Mouse (Mus musculus) right cerebral cortex, postnatal 36 days (tissue): ENCODE measurements around the gene Shisa3.

ENCODE experiments used
- DNase-seq, 2 experiments: peaks; one replicate each; pipeline ENCODE4 v3.0.0; 2022; ENCODE audit warnings: low spot score in 2 of 2, mixed read lengths in 1 of 2

Shisa3 gene

GRCm38 (mm10) chr5:67607804-67608673, at the start of gene Shisa3:
TSS of gene Shisa3 (plus strand) at chr5:67607882.
- DNase-seq = no peak

- no peak for DNase-seq
Observed at GRCm38 (mm10) chr5:67558644-67559043, 49.0 kb upstream of the Shisa3 start.

DNA sequence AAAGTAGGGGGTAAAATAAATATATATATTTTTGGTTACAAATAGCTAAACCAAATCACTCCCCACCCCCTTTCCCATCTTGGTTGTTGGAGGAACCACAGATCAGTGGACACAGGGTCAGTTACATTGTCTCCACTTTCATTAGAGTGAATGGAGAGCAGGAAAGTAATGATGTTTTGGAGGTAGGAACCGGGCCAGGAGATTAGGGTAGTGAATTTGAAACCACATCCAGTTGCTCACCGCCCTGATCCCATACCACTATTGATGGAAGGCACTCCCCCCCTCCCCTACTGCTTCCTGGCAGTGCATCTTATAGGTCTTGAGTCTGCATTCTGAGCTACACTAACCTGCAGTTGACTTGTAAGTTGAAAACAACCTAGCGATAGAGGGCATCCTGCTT, 48.6 kb upstream of the Shisa3 start:
- DNase-seq = no peak

- DNase-seq = no peak
Observed at GRCm38 (mm10) chr5:67572552-67573155, 35.0 kb upstream of the Shisa3 start.

- DNase-seq = no peak
Observed at GRCm38 (mm10) chr5:67574039-67574438, 33.6 kb upstream of the Shisa3 start.

- DNase-seq = no peak
Observed at GRCm38 (mm10) chr5:67575705-67576104, 32.0 kb upstream of the Shisa3 start.

DNA sequence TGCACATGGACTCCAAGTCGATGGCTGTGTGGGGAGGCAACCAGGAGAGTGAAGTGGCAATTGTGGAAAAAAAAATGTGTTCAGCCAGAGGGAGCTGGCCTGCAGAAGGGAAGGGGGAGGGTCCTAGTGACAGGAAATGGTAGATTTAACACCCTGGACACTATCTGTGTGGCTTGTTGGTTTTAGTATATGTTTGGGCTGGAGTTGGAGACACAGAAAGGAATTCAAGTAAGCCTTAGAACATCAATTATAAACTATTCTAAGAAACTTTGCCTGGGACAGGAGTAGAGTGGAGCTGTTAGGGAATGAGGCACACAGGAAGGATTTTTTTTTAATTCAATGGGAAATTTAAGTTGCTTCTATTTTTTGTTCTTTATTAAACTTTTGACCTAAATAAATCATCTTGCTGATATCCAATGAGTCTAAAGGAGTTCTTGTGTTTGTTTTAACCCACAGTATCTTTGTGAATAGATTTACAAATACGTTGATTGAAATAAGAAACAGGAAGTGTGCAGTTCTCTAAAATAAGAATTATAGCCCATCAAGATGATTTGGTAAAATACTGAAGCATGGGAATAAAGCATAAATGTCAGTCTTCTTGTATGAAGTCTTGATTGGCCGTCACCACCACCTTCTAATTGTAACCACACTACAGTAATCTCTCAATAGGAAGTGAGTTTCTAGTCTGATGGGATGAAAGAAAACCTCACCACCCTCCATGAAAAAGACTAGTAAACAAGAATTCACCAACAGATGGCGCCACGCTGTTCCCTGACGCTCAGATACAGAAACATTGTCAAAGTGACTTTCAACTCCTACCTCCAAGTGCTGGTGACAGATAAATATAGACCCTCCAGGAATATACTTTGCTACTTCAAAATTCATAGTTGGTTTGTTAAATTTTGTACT, 27.7 kb upstream of the Shisa3 start:
- no peak for DNase-seq

DNA sequence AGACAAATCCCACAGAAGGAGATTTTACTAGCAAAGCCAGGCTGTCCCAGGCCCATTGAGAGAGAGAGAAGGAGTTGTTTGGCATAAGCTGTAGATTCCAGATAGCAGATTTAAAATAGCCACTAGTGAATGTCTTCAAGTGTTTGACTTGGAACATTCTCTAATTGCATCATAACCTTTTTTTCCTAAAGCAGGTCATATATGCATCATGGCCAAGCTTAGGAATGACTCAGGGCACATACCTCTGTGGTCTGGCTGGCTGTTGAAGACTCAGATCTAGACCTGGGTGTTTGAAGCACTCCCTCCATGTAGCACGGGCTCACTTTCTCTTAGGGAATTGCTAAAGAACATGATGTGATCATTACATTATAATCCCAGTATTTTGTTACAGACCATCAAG, 12.6 kb upstream of the Shisa3 start:
- DNase-seq = no peak

DNA sequence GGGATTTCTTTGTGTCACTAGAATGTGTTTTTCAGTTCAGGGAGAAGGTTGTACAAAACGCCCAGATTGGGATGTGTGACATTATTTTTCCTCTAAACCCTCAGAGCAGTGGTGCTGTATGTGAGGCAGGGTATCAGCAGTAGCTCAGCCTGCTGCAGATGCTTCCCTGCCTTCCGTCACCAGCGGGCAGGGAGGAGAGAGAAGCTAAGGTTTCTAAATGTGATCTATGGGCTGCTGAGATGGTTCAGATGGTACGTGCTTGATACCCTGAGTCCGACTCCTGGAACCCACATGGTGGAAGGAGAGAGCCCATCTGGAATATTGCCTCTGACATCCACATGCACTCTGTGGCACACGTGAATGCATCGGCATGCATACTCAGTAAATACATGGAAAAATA, 12.1 kb upstream of the Shisa3 start:
- no peak for DNase-seq

DNA sequence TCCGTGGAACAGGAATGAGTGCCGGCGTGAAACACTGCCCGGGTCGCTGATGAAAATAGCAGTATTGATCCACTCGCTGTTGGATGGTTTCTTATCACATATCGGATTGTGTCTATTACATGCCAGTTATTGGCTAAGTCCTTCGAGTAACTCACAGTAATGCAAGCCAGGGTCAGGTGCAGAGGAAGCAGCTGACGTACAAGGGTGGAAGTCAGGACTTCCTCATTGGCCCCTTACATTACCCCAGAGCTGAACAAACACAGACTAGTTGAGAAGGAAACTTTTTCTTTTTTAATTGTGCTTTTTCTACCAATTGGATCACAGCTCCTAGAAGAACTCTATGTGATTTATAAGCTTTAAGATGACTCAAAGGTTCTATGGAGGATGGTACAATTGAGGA, 7.7 kb upstream of the Shisa3 start:
- no peak for DNase-seq

DNA sequence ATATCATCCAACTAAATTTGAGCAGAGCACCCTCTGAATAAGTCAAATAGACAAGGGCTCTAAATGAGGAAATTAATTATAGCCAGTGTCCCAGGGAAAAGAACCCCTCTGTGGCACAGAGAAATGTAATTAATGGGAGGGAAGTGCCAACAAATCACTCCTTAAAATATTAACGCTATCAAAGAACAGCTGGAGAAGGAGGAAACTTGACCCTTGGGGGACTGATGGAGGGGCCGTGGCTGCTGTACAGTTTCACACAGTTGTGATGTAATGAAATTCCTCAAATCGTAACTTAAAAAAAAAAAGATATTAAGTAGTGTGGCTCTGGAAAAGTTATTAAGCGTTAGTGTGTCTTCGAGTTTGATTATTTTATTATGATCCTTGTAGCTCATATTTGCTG, 1.7 kb upstream of the Shisa3 start:
- no peak for DNase-seq

DNA sequence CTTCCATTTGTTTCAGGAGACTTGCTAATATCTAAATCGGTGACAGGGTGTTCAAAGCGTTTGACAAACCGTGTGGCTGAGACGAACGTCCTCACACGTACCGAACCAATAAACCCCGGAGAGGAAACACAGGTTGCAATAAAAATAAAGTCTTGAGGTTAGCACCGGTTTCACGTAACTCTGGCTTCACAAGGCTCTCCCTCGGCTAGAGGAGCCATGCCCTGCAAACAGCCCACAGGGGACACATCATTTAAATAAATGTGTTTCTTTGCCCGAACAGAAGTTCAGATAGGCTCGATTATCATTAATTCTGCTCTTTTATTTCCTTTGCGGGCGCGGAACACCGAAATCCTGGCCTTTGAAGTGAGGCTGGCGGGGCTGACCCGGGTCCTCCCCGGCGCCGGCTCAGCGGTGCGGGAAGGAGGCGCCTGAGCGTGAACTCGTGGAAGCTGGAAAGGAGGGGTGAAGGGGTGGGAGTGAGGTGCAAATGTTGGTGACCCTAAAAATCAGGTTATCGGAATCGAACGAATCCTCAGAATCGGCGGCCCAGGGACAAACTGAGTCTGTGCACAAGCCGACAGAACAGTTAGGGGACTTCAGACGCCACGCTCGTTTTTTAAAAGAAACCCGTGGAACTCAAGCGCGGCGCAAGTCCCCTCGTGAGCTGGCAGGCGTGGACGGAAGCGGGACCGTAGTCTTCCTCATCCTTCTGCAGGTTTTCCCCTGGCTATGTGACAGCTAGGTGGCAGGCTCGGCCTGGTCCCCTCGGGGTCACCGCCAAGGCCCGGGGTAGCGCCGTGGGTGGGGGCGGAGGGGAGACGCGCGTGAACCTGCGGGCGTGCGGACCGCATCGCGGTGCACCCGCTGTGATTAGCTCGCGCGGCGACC, 522 bp upstream of the Shisa3 start:
- no peak for DNase-seq

DNA sequence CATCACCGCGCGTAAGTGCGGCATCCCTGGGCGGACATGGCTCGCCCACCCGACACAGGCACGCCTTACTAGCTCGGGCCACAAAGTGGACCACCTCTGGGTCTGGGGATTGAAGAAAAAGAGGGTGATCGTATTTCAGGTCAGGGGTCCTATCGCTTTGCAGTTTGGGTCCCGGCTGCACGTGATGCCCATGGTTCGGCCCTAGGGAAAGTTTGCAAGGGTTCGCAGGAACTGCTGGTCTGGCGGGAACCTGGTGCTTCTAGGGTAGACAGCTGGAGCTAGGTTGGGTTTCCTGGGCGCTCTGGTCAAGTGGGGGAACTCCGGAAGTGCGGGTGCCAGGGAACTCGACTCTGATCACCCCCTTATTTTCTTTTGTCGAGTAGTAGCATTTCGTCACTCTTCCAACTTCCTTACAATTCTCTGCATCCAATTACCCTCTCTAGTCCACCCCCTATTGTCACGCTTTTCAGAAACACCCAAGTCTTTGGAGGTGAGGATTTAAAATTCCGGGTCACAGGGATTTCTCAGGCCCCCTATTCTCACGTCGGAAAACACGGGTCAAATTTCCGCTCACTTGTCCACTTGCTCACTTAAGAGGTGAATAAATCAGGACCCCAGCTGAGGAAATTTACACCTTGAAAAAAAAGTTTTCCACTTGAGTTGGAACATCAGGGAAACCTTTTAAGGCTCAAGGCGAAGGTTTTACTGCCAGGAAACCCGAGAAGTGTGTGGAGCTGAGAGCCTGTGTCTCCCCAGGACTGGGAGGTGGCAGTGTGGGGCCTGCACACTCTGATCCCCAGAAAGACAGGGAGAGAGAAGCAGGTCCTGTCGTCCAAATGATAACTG, 1.2 kb downstream of the Shisa3 start:
- DNase-seq = no peak

DNA sequence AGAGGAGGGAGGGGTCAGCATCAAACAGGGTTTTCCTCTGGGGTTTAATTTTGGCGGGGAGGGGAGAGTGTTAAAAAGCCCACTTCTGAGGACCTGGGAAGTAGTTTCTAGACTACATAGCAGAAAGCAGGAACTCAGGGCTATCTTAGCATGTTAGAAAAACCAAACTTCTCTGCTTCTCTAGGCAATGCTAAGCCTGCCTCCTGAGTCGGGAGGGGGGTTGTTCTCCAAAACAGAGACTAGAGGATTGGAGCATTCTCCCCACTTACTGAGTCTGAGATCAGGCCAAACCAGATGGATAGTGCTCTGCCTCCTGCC, 1.8 kb downstream of the Shisa3 start:
- DNase-seq = no peak

GRCm38 (mm10) chr5:67621230-67621629, 13.5 kb downstream of the Shisa3 start:
- no peak for DNase-seq

DNA sequence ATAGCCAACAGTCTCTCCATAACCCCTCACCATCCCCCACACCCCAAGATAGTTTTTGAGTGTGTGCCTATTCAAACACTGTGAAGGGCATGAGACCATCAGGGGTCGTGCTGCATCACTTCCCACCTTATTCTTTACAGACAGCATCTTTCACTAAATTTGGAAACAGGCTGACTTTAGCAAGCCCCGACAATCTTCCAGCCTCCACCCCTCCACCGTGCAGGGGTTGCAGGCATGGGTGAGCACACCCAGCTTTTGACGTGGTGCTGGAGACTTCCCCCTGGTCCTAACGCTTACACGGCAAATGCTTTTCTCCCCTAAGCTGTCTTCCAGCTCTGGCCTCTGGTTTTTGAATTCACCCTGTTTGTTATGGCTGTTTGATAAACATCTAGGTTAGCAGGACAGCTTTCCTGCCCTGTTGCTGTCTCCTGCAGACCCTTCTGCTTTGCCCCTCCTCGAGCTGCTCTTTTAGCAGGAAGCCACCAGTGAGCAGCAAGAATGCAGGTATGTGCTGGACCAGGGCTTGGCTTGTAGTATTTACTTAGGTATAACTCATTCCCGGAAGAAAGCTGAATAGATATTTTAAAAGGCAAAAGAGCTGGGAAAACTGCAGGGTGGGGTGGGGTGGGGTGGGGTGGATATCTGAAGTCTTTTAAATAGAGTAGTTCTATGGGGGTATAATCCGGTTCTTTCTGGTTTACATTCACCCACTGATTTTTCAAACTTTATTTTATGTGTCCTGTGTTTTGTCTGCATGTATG, 20.7 kb downstream of the Shisa3 start:
- no peak for DNase-seq

DNA sequence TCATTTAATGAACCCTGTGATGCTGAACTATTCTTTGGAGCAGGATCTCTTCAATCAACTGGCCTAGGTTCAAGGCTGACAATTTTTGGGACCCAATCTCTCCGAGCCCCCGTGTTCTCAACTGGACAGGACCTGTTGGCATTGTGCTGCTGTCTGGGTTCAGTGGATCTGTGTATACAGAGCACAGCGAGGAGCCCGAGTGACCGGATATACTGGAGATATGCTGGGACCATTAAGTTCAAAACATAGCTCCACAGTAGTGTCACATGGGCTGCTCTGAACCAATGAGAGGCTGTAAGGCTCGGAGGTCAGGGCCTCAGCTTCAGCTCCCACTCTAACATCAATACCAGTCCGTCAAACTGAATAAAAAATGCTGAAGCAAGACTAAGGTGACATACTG, 21.8 kb downstream of the Shisa3 start:
- DNase-seq = no peak

- DNase-seq = no peak
Observed at GRCm38 (mm10) chr5:67629861-67630260, 22.2 kb downstream of the Shisa3 start.

- no peak for DNase-seq
Observed at GRCm38 (mm10) chr5:67631261-67631660, 23.6 kb downstream of the Shisa3 start.
